ENCODE assay signal across 12 mouse cellular contexts in genomic region chr7:97211117-97211516, GRCm38 (mm10).
DNase-seq lines count a peak whose midpoint lies in the region; ATAC-seq lines count a peak whose summit lies in the region.
"Had no signal": no experiment of that assay in that cellular context is flagged by ENCODE, and none has a peak within 500 bp of the region (broad histone marks: within the 10 kb centered on the region; RNA-seq: fewer than 3 reads in every experiment).

No protein-coding gene starts in this region.

- H3K9ac ChIP-seq in heart, embryonic 11.5 days (ENCODE audit: low read depth, low read length) = no peak overlapping the region
- H3K9ac ChIP-seq in liver, embryonic 15.5 days = no peak overlapping the region

- H3K36me3 ChIP-seq in heart, embryonic 11.5 days (ENCODE audit: control insufficient read depth, insufficient read depth, low read length) = no peaks in the 10 kb centered on the region
- no peaks in the 10 kb centered on the region for H3K36me3 ChIP-seq in liver, embryonic 15.5 days (replicated peaks)
- H3K36me3 ChIP-seq in midbrain, embryonic 10.5 days = no peaks in the 10 kb centered on the region

- peaks cover 9% of the 10 kb centered on the region for H3K4me1 ChIP-seq in heart, embryonic 11.5 days (ENCODE audit: control insufficient read depth, insufficient read depth, low read length)
- H3K4me1 ChIP-seq in liver, embryonic 15.5 days (replicated peaks) = peaks cover 38% of the 10 kb centered on the region
- no peaks in the 10 kb centered on the region for H3K4me1 ChIP-seq in midbrain, embryonic 10.5 days

- no peak overlapping the region for H3K4me2 ChIP-seq in heart, embryonic 11.5 days
- H3K4me2 ChIP-seq in liver, embryonic 15.5 days = 0 out of 2 replicates have a peak overlapping the region, but pooled peaks have one; percentile 13

- H3K27ac ChIP-seq in heart, embryonic 11.5 days (ENCODE audit: low read depth, low read length) = no peak overlapping the region
- peak overlapping the region; percentile 64 for H3K27ac ChIP-seq in liver, embryonic 15.5 days (replicated peaks)
- H3K27ac ChIP-seq in midbrain, embryonic 10.5 days (replicated peaks) = no peak overlapping the region

- no peaks in the 10 kb centered on the region for H3K27me3 ChIP-seq in heart, embryonic 11.5 days (ENCODE audit: control insufficient read depth, insufficient read depth, low read length)
- H3K27me3 ChIP-seq in liver, embryonic 15.5 days = no peaks in the 10 kb centered on the region
- no peaks in the 10 kb centered on the region for H3K27me3 ChIP-seq in midbrain, embryonic 10.5 days (ENCODE audit: low read depth, poor library complexity, severe bottlenecking)

- no peak for ATAC-seq in heart, embryonic 11.5 days (replicated peaks; ENCODE audit: insufficient number of reproducible peaks, low FRiP score, low TSS enrichment)
- peak; percentile 41; the same call in 1 of the 2 replicates for ATAC-seq in liver, embryonic 15.5 days (ENCODE audit: insufficient read depth)
- ATAC-seq: intestine, embryonic 16.5 days had no signal

- no peak overlapping the region for H3K4me3 ChIP-seq in heart, embryonic 11.5 days (ENCODE audit: low read depth, low read length)
- no peak overlapping the region for H3K4me3 ChIP-seq in liver, embryonic 15.5 days (replicated peaks)
- H3K4me3 ChIP-seq in midbrain, embryonic 10.5 days = no peak overlapping the region
- H3K4me3 ChIP-seq: erythroblast, embryonic 14.5 days had no signal

- WGBS in heart, embryonic 11.5 days (ENCODE audit: insufficient replicate concordance) = 82% methylated on average over 4 of the region's 4 CpGs
- WGBS in liver, embryonic 15.5 days (ENCODE audit: insufficient replicate concordance) = 20% methylated on average over 4 of the region's 4 CpGs
- 87% methylated on average over 4 of the region's 4 CpGs for WGBS in midbrain, embryonic 10.5 days

- no peaks in the 10 kb centered on the region for H3K9me3 ChIP-seq in heart, embryonic 11.5 days (replicated peaks; ENCODE audit: control insufficient read depth, low read length)
- no peaks in the 10 kb centered on the region for H3K9me3 ChIP-seq in liver, embryonic 15.5 days (replicated peaks)
- no peaks in the 10 kb centered on the region for H3K9me3 ChIP-seq in midbrain, embryonic 10.5 days (replicated peaks)

- DNase-seq in heart, adult 9 months (ENCODE audit: low spot score in 2 of 2) = peak; percentile 31 to 32
- peak; percentile 23 for DNase-seq in adrenal gland, postnatal 14 days
- peak; percentile 6 for DNase-seq in naive thymus-derived CD4-positive, alpha-beta T cell, adult 2 months (ENCODE audit: low read depth)
- no peak for DNase-seq in thymus, postnatal 4 days
- no peak for DNase-seq in midbrain, embryonic 10.5 days (ENCODE audit: low spot score)
- DNase-seq in spleen, postnatal 14 days (ENCODE audit: low spot score in 2 of 2) = no peak
- DNase-seq: cerebellum, adult 8-10 months; thymus, postnatal 14 days had no signal

Comparison
In these comparisons a context has a peak if more than half of its experiments do, and no peak if none do; other contexts are left out.
1. DNase-seq: peak in heart, adult 9 months (2 of 2), adrenal gland, postnatal 14 days (single experiment) and naive thymus-derived CD4-positive, alpha-beta T cell, adult 2 months (single experiment); none in thymus, postnatal 4 days (single experiment), midbrain, embryonic 10.5 days (single experiment) and spleen, postnatal 14 days (0 of 2).